In the genomic region with DNA sequence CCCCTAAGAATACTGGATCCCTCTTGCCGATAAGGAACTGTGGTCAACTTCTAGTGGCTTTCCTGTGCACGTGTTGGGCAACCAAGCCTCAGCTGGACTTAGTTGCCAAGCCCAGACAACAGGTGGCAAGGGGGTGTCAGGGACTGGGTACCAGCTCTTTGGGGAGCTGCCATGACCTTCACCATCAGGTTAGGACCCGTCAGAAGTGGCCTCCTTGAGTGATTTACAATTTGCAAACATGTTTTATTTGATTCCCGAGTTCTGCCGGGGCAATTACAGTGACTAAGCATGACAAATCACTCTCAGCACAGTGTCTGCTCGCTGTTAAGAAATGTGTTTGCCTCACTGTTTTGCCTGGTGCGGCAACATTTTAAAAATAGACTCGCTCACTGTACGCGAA, we compare ENCODE assay signal across 12 mouse cellular contexts. TPM values are rescaled to one million over a fixed set of nuclear protein-coding genes. Genes with fewer than 3 reads are reported as not detected.
DNase-seq lines count a peak whose midpoint lies in the region; ATAC-seq and TF ChIP-seq lines count a peak whose summit lies in the region.
"Had no signal": no experiment of that assay in that cellular context is flagged by ENCODE, and none has a peak within 500 bp of the region (broad histone marks: within the 10 kb centered on the region; RNA-seq: fewer than 3 reads in every experiment).

No protein-coding gene starts in this region.

- ATAC-seq in megakaryocyte-erythroid progenitor cell, adult 5-6 weeks (replicated peaks; ENCODE audit: low FRiP score, low TSS enrichment, poor library complexity, severe bottlenecking), result peak; percentile 31; the same call in 1 of the 2 replicates
- ATAC-seq: midbrain, embryonic 16.5 days had no signal

- WGBS in liver, adult 2 months, result 22% methylated on average over 10 of the region's 10 CpGs
- WGBS in embryonic facial prominence, embryonic 10.5 days, result 76% methylated on average over 10 of the region's 10 CpGs

- no peaks in the 10 kb centered on the region for H3K79me2 ChIP-seq in liver, adult 2 months (ENCODE audit: control insufficient read depth, insufficient read depth, low read length)

- H3K4me1 ChIP-seq in liver, adult 2 months (ENCODE audit: control insufficient read depth, insufficient read depth, low read length), result peaks cover 46% of the 10 kb centered on the region
- H3K4me1 ChIP-seq in embryonic facial prominence, embryonic 10.5 days, result peaks cover 35% of the 10 kb centered on the region

- no peak for TF ChIP-seq POLR2A in liver, adult 2 months (IDR thresholded peaks at IDR 0.05; ENCODE audit: extremely low read depth, insufficient read depth, low read length)

- H3K9ac ChIP-seq in liver, adult 2 months (ENCODE audit: low read depth, low read length), result peak overlapping the region; percentile 62
- H3K9ac ChIP-seq: limb, embryonic 15.5 days had no signal

- H3K4me3 ChIP-seq in liver, adult 2 months (ENCODE audit: insufficient read depth, low read depth, low read length), result no peak overlapping the region
- no peak overlapping the region for H3K4me3 ChIP-seq in embryonic facial prominence, embryonic 10.5 days
- H3K4me3 ChIP-seq: heart, adult 2 months; limb, embryonic 15.5 days had no signal

- no peak for TF ChIP-seq CTCF in liver, adult 2 months (IDR thresholded peaks at IDR 0.05; ENCODE audit: low read depth, low read length)

- H3K9me3 ChIP-seq in embryonic facial prominence, embryonic 10.5 days, result no peaks in the 10 kb centered on the region
- H3K9me3 ChIP-seq: limb, embryonic 15.5 days had no signal

- peak overlapping the region; percentile 82 for H3K27ac ChIP-seq in liver, adult 2 months (replicated peaks; ENCODE audit: insufficient read depth, low read depth, low read length)
- H3K27ac ChIP-seq in embryonic facial prominence, embryonic 10.5 days (replicated peaks), result no peak overlapping the region
- H3K27ac ChIP-seq: heart, adult 2 months; limb, embryonic 15.5 days had no signal

- DNase-seq in adrenal gland, adult 2 months, result peak; percentile 73
- DNase-seq in adrenal gland, adult 18-20 months (ENCODE audit: low spot score in 2 of 2), result no peak
- peak; percentile 82 for DNase-seq in liver, adult 2 months (ENCODE audit: extremely low read depth, low read depth, low spot score)
- DNase-seq in liver, result no peak
- DNase-seq in embryonic facial prominence, embryonic 10.5 days (ENCODE audit: low spot score), result peak; percentile 6
- DNase-seq in ovary, adult 18-20 months (ENCODE audit: low spot score), result no peak
- no peak for DNase-seq in left cerebral cortex, postnatal 4 days
- DNase-seq: cerebellum, adult 11 months had no signal

- H3K27me3 ChIP-seq in liver, adult 2 months (ENCODE audit: control insufficient read depth, insufficient read depth, low read length), result no peaks in the 10 kb centered on the region
- H3K27me3 ChIP-seq in embryonic facial prominence, embryonic 10.5 days (replicated peaks; ENCODE audit: low read depth, poor library complexity, severe bottlenecking), result peaks cover 72% of the 10 kb centered on the region

- H3K36me3 ChIP-seq in liver, adult 2 months (ENCODE audit: control insufficient read depth, insufficient read depth, low read length), result no peaks in the 10 kb centered on the region
- no peaks in the 10 kb centered on the region for H3K36me3 ChIP-seq in embryonic facial prominence, embryonic 10.5 days (replicated peaks)
- H3K36me3 ChIP-seq: limb, embryonic 15.5 days had no signal

- intact Hi-C loops in left cerebral cortex, postnatal 4 days (cut with DNase I), result no loop called here

RNA-seq across cellular contexts. Expression of a gene that starts 7.9 kb away (rescaled TPM):
- total RNA-seq in adrenal gland, adult 2 months (2021), result 100 to 1,000 TPM in 1 of 2 experiments, 10 to 100 TPM in 1; 88.3 to 319 TPM
- polyA plus RNA-seq in adrenal gland, adult 2 months (2012; rRNA removed), result 405 and 678 TPM in 2 replicates
- 100 to 1,000 TPM; 102 to 266 TPM for total RNA-seq in adrenal gland, adult 18-20 months (2021)
- total RNA-seq in liver, adult 2 months (2014; rRNA removed), result 177 and 199 TPM in 2 replicates
- polyA plus RNA-seq in liver, adult 2 months (2012; rRNA removed), result 349 and 390 TPM in 2 replicates
- polyA plus RNA-seq in embryonic facial prominence, embryonic 10.5 days (2016; fragmentation: Nextera tagmentation; extraction: Ambion mirVana), result 0.39 and 0.45 TPM in 2 replicates
- total RNA-seq in megakaryocyte-erythroid progenitor cell, adult 5-6 weeks (2014; fragmentation: Nextera tagmentation), result 0.37 and 1.6 TPM in 2 replicates
- 1.9 TPM in 1 of 2 replicates, not detected in the other for total RNA-seq in megakaryocyte-erythroid progenitor cell, adult 5-6 weeks (2017)
- total RNA-seq in left cerebral cortex, postnatal 4 days (2021), result 1 to 10 TPM; 2.0 to 2.7 TPM

RNA-seq across cellular contexts. Expression of a gene that starts 59.2 kb away (rescaled TPM):
- 10 to 100 TPM in 1 of 2 experiments, 1 to 10 TPM in 1; 6.4 to 28.1 TPM for total RNA-seq in adrenal gland, adult 2 months (2021)
- polyA plus RNA-seq in adrenal gland, adult 2 months (2012; rRNA removed), result 26.6 and 40.9 TPM in 2 replicates
- total RNA-seq in adrenal gland, adult 18-20 months (2021), result 10 to 100 TPM in 1 of 2 experiments, 1 to 10 TPM in 1; 8.6 to 19.4 TPM
- 0.07 and 0.09 TPM in 2 replicates for total RNA-seq in liver, adult 2 months (2014; rRNA removed)
- not detected in 2 replicates for polyA plus RNA-seq in liver, adult 2 months (2012; rRNA removed)
- polyA plus RNA-seq in embryonic facial prominence, embryonic 10.5 days (2016; fragmentation: Nextera tagmentation; extraction: Ambion mirVana), result 0.53 and 0.69 TPM in 2 replicates
- total RNA-seq in megakaryocyte-erythroid progenitor cell, adult 5-6 weeks (2014; fragmentation: Nextera tagmentation), result not detected in 2 replicates
- total RNA-seq in megakaryocyte-erythroid progenitor cell, adult 5-6 weeks (2017), result not detected in 2 replicates
- 10 to 100 TPM; 18.3 to 21.5 TPM for total RNA-seq in left cerebral cortex, postnatal 4 days (2021)

Comparison
In these comparisons a context has a peak if more than half of its experiments do, and no peak if none do; other contexts are left out.
1. DNase-seq: peak in adrenal gland, adult 2 months (single experiment), liver, adult 2 months (single experiment) and embryonic facial prominence, embryonic 10.5 days (single experiment); none in adrenal gland, adult 18-20 months (0 of 2), liver (single experiment), ovary, adult 18-20 months (single experiment) and left cerebral cortex, postnatal 4 days (single experiment).
2. RNA of a gene that starts 7.9 kb away (total RNA-seq): 88.3 to 319 TPM in adrenal gland, adult 2 months, 102 to 266 TPM in adrenal gland, adult 18-20 months and 177 to 199 TPM in liver, adult 2 months; 2.0 to 2.7 TPM in left cerebral cortex, postnatal 4 days and 0.37 to 1.9 TPM in megakaryocyte-erythroid progenitor cell, adult 5-6 weeks; every median in the first group is over 10 times any median in the second.